Mouse (Mus musculus) bone marrow, adult 2 months (tissue): Measurements from ENCODE around the gene Krtap28-10. TPM values are rescaled to one million over a fixed set of nuclear protein-coding genes. Genes with fewer than 3 reads are reported as not detected.

Experiments
- H3K27ac ChIP-seq: fragments of 200-500 bp; 2 replicates; pipeline ENCODE4 v1.5.1; 2012; ENCODE audit warnings: low read depth, mild to moderate bottlenecking, control low read depth, inconsistent platforms, low read length; ENCODE audit not compliant: control insufficient read depth, poor library complexity, insufficient read depth
- H3K4me1 ChIP-seq: fragments of 200-500 bp; 2 replicates; pipeline ENCODE4 v1.6.1; 2011; ENCODE audit warnings: low read length; ENCODE audit not compliant: control insufficient read depth, insufficient read depth
- H3K4me3 ChIP-seq: fragments of 200-500 bp; replicated peaks from 2 replicates; pipeline ENCODE3; 2011; ENCODE audit warnings: mild to moderate bottlenecking, low read depth, low read length, control low read depth; ENCODE audit not compliant: control insufficient read depth
- CTCF ChIP-seq: fragments of 200-500 bp; IDR thresholded peaks from 2 replicates; pipeline ENCODE4 v1.5.1; 2011; ENCODE audit warnings: low read length, control low read depth; ENCODE audit not compliant: control insufficient read depth, insufficient read depth
- POLR2A ChIP-seq: fragments of 200-500 bp; IDR thresholded peaks from 2 replicates; pipeline ENCODE4 v1.6.1; 2011; ENCODE audit warnings: low read depth, mild to moderate bottlenecking, control low read depth, low read length, borderline replicate concordance; ENCODE audit not compliant: control insufficient read depth
- WGBS: fragments of 180-500 bp; shearing (Covaris S2); methylation state at CpG from one replicate; pipeline ENCODE4 v1.1.7; 2018; 5-methylcytosine and 5-hydroxymethylcytosine counted together
- polyA plus RNA-seq: library from polyadenylated mRNA; stranded (reverse); fragments of >200 nt; gene quantifications from 2 replicates; pipeline ENCODE4 v1.2.4, GENCODE M21; 2011; ENCODE audit warnings: low replicate concordance; ENCODE audit not compliant: missing spikeins, insufficient read depth, insufficient read length

The Krtap28-10 gene
- polyA plus RNA-seq = not detected in 2 replicates

- no peaks in the 10 kb centered on the region for H3K4me1 ChIP-seq
- 82% methylated on average over 2 of the region's 2 CpGs for WGBS
- H3K27ac ChIP-seq = no peak within 1 kb of the TSS
- no peak for TF ChIP-seq POLR2A
- no peak for TF ChIP-seq CTCF
- no peak within 1 kb of the TSS for H3K4me3 ChIP-seq
Observed at GRCm38 (mm10) chr1:83042380-83042779, at the start of gene Krtap28-10. Krtap28-10 (minus strand) TSS chr1:83042480.

- H3K27ac ChIP-seq = no peak overlapping the region
- H3K4me3 ChIP-seq = no peak overlapping the region
- 71% methylated on average over 3 of the region's 3 CpGs for WGBS
- TF ChIP-seq CTCF (no peak), POLR2A (no peak)
- no peaks in the 10 kb centered on the region for H3K4me1 ChIP-seq
Observed at GRCm38 (mm10) chr1:83091268-83091667, 49.0 kb upstream of the Krtap28-10 start.

- 79% methylated on average over 2 of the region's 2 CpGs for WGBS
- H3K4me1 ChIP-seq = no peaks in the 10 kb centered on the region
Observed at GRCm38 (mm10) chr1:83084790-83085189, 42.5 kb upstream of the Krtap28-10 start.

GRCm38 (mm10) chr1:83077016-83077415, 34.7 kb upstream of the Krtap28-10 start:
- Histone ChIP-seq H3K4me1 (no peaks in the 10 kb centered on the region), H3K4me3 (no peak overlapping the region), H3K27ac (no peak overlapping the region)
- WGBS = 13% methylated on average over 6 of the region's 6 CpGs
- no peak for TF ChIP-seq CTCF
- no peak for TF ChIP-seq POLR2A

More at GRCm38 (mm10) chr1:83084790-83085189, 42.5 kb upstream of the Krtap28-10 start:
- Histone ChIP-seq H3K27ac (no peak overlapping the region), H3K4me3 (no peak overlapping the region)
- TF ChIP-seq CTCF = no peak
- TF ChIP-seq POLR2A = no peak

DNA sequence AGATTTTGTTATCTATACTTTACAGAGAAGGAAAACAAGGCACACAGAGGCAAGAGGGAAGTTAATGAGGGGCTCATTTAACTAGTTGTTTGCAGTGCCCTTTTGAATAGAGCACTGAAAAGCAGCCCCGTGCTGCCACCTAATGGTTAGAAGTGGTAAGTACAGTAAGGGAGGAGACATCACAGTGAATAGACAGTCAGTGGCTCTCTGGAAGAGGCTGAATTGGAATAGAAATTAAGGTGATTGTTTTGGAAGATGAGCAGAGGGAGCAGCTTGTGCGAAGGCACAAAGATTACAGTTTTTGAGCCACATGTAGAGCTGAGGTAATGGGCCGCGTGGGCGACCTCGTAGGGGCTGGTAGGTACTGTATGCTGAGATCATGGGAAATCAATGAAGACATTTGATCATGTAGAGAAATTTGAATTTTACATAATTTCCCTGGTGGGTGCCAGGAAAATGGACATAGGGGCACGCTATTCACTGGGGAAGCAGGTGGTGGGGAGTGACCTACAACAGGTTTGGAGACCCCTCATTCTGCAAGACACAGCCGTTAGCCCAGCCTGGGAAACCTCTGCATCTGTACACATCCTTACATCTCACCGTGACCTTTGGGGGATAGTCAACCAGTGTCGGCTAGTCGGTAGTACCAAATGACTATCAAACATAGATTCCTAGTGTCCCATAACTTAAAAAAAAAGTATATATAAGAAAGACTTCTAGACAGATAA, 34.1 kb upstream of the Krtap28-10 start:
- no peaks in the 10 kb centered on the region for H3K4me1 ChIP-seq
- H3K4me3 ChIP-seq = no peak overlapping the region
- TF ChIP-seq POLR2A = no peak
- TF ChIP-seq CTCF = no peak
- WGBS = 49% methylated on average over 11 of the region's 11 CpGs
- H3K27ac ChIP-seq = no peak overlapping the region

DNA sequence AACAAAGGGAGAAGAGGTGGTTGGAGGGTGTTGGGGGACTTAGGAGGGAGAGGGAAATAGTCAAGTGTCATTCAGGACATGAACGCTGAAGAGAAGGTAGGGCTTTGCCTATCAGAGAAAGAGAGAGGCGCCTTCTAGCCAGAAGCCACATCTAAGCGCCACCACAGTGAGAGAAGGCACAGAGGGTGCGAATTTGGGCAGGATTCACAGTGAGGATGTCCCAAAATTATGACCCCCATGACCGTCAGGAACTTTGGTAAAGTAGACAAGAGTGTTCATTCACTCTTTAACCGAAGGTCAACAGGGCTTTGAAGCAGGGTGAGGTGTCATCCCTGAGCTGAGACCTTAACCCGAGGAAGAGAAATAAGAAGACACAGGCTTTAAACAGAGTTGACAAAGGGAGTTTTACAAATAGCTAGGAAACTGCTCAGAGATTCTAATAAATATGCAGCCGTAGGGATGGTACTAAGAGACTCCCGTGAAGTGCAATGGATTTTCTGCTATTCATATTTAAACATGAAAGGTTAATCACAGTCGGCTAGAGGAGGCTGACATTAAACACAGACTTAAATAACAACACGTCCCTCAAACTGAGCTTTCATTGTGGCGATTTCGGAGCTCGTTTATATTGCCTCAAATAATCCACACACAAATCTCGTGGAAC, 33.4 kb upstream of the Krtap28-10 start:
- TF ChIP-seq CTCF (no peak), POLR2A (no peak)
- Histone ChIP-seq H3K27ac (no peak overlapping the region), H3K4me1 (no peaks in the 10 kb centered on the region), H3K4me3 (no peak overlapping the region)
- WGBS = 30% methylated on average over 15 of the region's 15 CpGs

GRCm38 (mm10) chr1:83067205-83067604, 24.9 kb upstream of the Krtap28-10 start:
- WGBS = 74% methylated on average over 10 of the region's 10 CpGs
- H3K27ac ChIP-seq = no peak overlapping the region
- no peak overlapping the region for H3K4me3 ChIP-seq
- TF ChIP-seq CTCF (no peak), POLR2A (no peak)
- no peaks in the 10 kb centered on the region for H3K4me1 ChIP-seq

- H3K4me3 ChIP-seq = no peak overlapping the region
- no peak overlapping the region for H3K27ac ChIP-seq
- H3K4me1 ChIP-seq = no peaks in the 10 kb centered on the region
- no peak for TF ChIP-seq POLR2A
- TF ChIP-seq CTCF = no peak
- 86% methylated on average over 4 of the region's 4 CpGs for WGBS
Observed at GRCm38 (mm10) chr1:83066577-83066976, 24.3 kb upstream of the Krtap28-10 start.

- no peak overlapping the region for H3K27ac ChIP-seq
- 11% methylated on average over 3 of the region's 3 CpGs for WGBS
Observed at GRCm38 (mm10) chr1:83064851-83065250, 22.6 kb upstream of the Krtap28-10 start.

More at GRCm38 (mm10) chr1:83064851-83065250, 22.6 kb upstream of the Krtap28-10 start:
- Histone ChIP-seq H3K4me1 (no peaks in the 10 kb centered on the region), H3K4me3 (no peak overlapping the region)
- TF ChIP-seq POLR2A = no peak
- TF ChIP-seq CTCF = no peak
